Mouse (Mus musculus) heart, embryonic 11.5 days (tissue): ENCODE results near the gene Oscp1. TPM values are rescaled to one million over a fixed set of nuclear protein-coding genes. Genes with fewer than 3 reads are reported as not detected.

Source experiments
- ATAC-seq: fragments of 200-750 bp; cut with Nextera tagmentation; replicated peaks from 2 replicates; pipeline ENCODE4 v1.8.0; 2017; ENCODE audit warnings: moderate library complexity; ENCODE audit not compliant: insufficient number of reproducible peaks, low FRiP score, low TSS enrichment
- H3K27ac ChIP-seq: fragments of 300-500 bp; sonication (generic); 2 replicates; pipeline ENCODE4 v1.5.1; 2014; ENCODE audit warnings: mild to moderate bottlenecking, low read depth, low read length
- H3K27me3 ChIP-seq: fragments of 300-500 bp; sonication (generic); 2 replicates; pipeline ENCODE4 v1.6.1; 2014; ENCODE audit warnings: mild to moderate bottlenecking, low read length, mixed read lengths; ENCODE audit not compliant: control insufficient read depth, insufficient read depth
- H3K36me3 ChIP-seq: fragments of 300-500 bp; sonication (generic); 2 replicates; pipeline ENCODE4 v1.6.1; 2014; ENCODE audit warnings: mild to moderate bottlenecking, low read length, moderate library complexity, mixed read lengths; ENCODE audit not compliant: control insufficient read depth, insufficient read depth
- H3K4me1 ChIP-seq: fragments of 300-500 bp; sonication (generic); 2 replicates; pipeline ENCODE4 v1.6.1; 2014; ENCODE audit warnings: low read length; ENCODE audit not compliant: control insufficient read depth, insufficient read depth
- H3K4me2 ChIP-seq: fragments of 300-500 bp; sonication (generic); 2 replicates; pipeline ENCODE4 v1.6.1; 2014; ENCODE audit warnings: mild to moderate bottlenecking, moderate library complexity
- H3K4me3 ChIP-seq: fragments of 300-500 bp; sonication (generic); 2 replicates; pipeline ENCODE4 v1.5.1; 2014; ENCODE audit warnings: low read depth, low read length
- H3K9ac ChIP-seq: fragments of 300-500 bp; sonication (generic); 2 replicates; pipeline ENCODE4 v1.6.1; 2014; ENCODE audit warnings: mild to moderate bottlenecking, low read depth, low read length, moderate library complexity
- H3K9me3 ChIP-seq: fragments of 300-500 bp; sonication (generic); replicated peaks from 2 replicates; pipeline ENCODE4 v1.6.1; 2016; ENCODE audit warnings: low read length; ENCODE audit not compliant: control insufficient read depth
- WGBS: fragments of 180-500 bp; shearing (Covaris S2); extraction: QIAGEN DNeasy Blood & Tissue Kit; methylation state at CpG from one replicate; pipeline ENCODE4 v1.1.7; 2014; ENCODE audit not compliant: insufficient replicate concordance; 5-methylcytosine and 5-hydroxymethylcytosine counted together
- polyA plus RNA-seq: library from polyadenylated mRNA; unstranded; fragments of >200 nt; fragmentation: Nextera tagmentation; extraction: Ambion mirVana; gene quantifications from 2 replicates; pipeline ENCODE4 v1.2.1, GENCODE M21; 2014

Gene Oscp1
- 5.3 TPM in 2 replicates for polyA plus RNA-seq

- H3K9ac ChIP-seq: peak within 1 kb of the TSS; percentile 75
- under 1% methylated on average over 57 of the region's 57 CpGs for WGBS
- H3K4me1 ChIP-seq: peaks cover 6% of the 10 kb centered on the region
- H3K4me2 ChIP-seq: peak within 1 kb of the TSS; percentile 76
- H3K36me3 ChIP-seq: peaks cover 7% of the 10 kb centered on the region
- peak; percentile 93 for ATAC-seq
- H3K4me3 ChIP-seq: peak within 1 kb of the TSS; percentile 73
- peak within 1 kb of the TSS; percentile 64 for H3K27ac ChIP-seq
- H3K9me3 ChIP-seq: no peaks in the 10 kb centered on the region
- no peaks in the 10 kb centered on the region for H3K27me3 ChIP-seq
Measured at GRCm38 (mm10) chr4:126058134-126058996, at the start of gene Oscp1. Gene Oscp1 (plus strand): TSS chr4:126058565.

GRCm38 (mm10) chr4:126017676-126018332 is 40.6 kb upstream of the Oscp1 start:
- H3K27me3 ChIP-seq: no peaks in the 10 kb centered on the region
- H3K27ac ChIP-seq: no peak overlapping the region
- WGBS: 75% methylated on average over 7 of the region's 7 CpGs
- no peaks in the 10 kb centered on the region for H3K36me3 ChIP-seq
- no peak for ATAC-seq
- no peaks in the 10 kb centered on the region for H3K9me3 ChIP-seq
- H3K4me2 ChIP-seq: no peak overlapping the region
- H3K9ac ChIP-seq: no peak overlapping the region
- no peaks in the 10 kb centered on the region for H3K4me1 ChIP-seq
- no peak overlapping the region for H3K4me3 ChIP-seq

DNA sequence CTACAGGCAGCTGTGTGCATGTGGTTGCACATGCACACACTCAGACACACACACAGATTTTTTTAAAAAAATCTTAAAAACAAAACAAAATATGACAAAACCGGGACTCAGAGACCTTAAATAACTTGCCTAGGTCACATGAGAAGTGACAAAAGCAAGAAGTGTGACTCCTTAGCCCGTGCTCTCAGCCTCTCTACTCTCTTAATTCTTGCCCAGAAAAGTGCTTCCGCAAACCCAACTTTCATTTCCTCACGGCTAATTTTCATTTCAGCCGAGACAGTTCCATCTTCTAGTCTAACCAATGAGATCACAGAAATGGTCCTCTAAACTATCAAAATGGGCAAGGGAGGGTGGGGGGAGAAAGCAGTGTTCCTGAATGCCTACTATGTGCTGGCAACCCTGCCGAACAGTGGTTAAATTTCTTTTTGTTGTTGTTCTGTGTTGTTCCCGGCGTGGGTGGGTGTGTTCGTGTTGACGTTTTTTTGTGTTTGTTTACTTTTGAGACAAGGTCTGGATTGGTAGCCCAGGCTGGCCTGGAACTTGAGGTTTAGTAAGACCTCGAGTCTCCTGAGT is 39.3 kb upstream of the Oscp1 start:
- Histone ChIP-seq H3K27me3 (no peaks in the 10 kb centered on the region), H3K36me3 (no peaks in the 10 kb centered on the region), H3K4me2 (no peak overlapping the region), H3K27ac (no peak overlapping the region), H3K9ac (no peak overlapping the region), H3K4me1 (no peaks in the 10 kb centered on the region), H3K9me3 (no peaks in the 10 kb centered on the region), H3K4me3 (no peak overlapping the region)
- no peak for ATAC-seq
- WGBS: 73% methylated on average over 11 of the region's 11 CpGs

DNA sequence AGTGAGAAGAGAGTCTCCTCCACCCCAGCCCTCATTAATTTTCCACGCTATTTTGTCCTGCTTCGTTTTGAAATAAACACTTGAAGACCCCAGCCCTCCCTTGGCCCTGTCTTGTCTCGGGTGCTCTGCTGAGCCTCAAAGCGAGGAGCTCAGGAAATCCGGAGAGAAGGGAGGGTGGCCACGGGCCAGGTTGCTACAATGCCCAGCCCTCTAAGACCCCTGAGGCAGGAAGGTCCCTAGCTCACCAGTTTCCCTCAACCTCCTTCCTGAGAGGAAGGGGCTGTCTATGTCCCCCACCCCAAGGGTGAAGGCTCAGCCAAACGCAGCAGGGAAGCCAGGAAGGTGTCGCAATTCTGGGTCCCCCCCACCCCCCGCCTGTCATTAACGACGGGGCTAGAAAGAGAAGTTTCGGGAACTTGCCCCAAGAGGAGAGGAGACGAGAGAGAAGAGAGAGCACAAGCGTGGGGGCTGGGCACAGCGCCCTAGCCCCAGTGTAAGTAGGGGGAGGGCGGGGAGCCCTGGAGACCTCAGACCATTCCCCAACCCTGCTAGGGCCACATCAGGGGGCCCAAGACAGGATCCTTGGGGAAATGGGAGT is 34.0 kb upstream of the Oscp1 start, which contains the start of gene Csf3r:
Gene Csf3r, plus strand, starts transcription at position 248 of the 598 bp plus-strand sequence.
- no peaks in the 10 kb centered on the region for H3K27me3 ChIP-seq
- no peak within 1 kb of the TSS for H3K9ac ChIP-seq
- H3K27ac ChIP-seq: no peak within 1 kb of the TSS
- no peak for ATAC-seq
- H3K4me2 ChIP-seq: no peak within 1 kb of the TSS
- no peaks in the 10 kb centered on the region for H3K4me1 ChIP-seq
- H3K36me3 ChIP-seq: no peaks in the 10 kb centered on the region
- no peaks in the 10 kb centered on the region for H3K9me3 ChIP-seq
- WGBS: 27% methylated on average over 16 of the region's 16 CpGs
- no peak within 1 kb of the TSS for H3K4me3 ChIP-seq

DNA sequence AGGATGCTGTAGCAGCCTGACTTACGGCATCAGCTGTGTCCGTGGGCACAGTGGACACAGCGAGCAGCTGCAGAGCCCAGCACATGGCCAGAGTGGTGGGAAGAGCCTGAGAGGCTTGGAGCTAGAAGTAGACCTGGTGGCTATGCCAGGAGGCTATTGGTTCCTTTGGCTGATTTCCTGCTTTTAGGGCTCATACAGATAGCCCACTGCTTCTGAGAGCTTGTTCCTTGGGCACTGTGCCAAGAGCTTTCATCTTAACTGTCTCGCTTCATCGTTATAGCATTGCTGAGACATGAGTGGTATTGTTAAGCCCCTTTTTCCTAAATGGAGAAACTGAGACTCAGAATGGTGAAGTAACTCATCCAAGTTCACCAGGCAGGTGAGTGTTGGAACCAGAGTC is 32.6 kb upstream of the Oscp1 start:
- WGBS: 64% methylated on average over 5 of the region's 5 CpGs
- H3K4me2 ChIP-seq: no peak overlapping the region
- no peak overlapping the region for H3K27ac ChIP-seq
- no peak overlapping the region for H3K4me3 ChIP-seq
- no peak for ATAC-seq
- no peak overlapping the region for H3K9ac ChIP-seq
- no peaks in the 10 kb centered on the region for H3K27me3 ChIP-seq
- H3K36me3 ChIP-seq: no peaks in the 10 kb centered on the region
- H3K9me3 ChIP-seq: no peaks in the 10 kb centered on the region
- no peaks in the 10 kb centered on the region for H3K4me1 ChIP-seq

DNA sequence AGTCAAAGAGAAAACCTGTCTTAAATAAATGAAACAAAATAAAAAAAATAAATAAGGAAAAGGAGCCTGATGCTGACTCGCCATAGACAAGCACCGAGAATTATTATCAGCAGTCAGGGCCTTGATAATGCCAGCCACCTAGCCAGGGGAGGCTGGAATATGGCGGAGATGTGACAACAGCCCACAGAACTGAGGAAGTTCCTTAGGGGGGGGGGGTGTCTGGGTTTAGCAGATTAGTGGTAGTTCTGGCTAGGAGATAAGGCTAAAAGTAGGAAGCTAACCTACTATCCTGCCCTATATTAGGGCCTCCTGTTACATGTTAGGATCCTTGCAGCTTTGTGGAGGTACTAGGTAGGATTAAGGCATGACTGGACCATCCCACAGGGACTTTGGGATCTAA is 30.4 kb upstream of the Oscp1 start:
- Histone ChIP-seq H3K9ac (no peak overlapping the region), H3K27ac (no peak overlapping the region), H3K36me3 (no peaks in the 10 kb centered on the region), H3K4me3 (no peak overlapping the region), H3K9me3 (no peaks in the 10 kb centered on the region), H3K27me3 (no peaks in the 10 kb centered on the region), H3K4me2 (no peak overlapping the region), H3K4me1 (no peaks in the 10 kb centered on the region)
- 38% methylated on average over 3 of the region's 3 CpGs for WGBS
- ATAC-seq: no peak

GRCm38 (mm10) chr4:126029042-126029441 is 29.3 kb upstream of the Oscp1 start:
- no peak overlapping the region for H3K4me3 ChIP-seq
- H3K4me2 ChIP-seq: no peak overlapping the region
- no peak overlapping the region for H3K9ac ChIP-seq
- WGBS: 55% methylated on average over 3 of the region's 3 CpGs
- H3K4me1 ChIP-seq: no peaks in the 10 kb centered on the region
- H3K9me3 ChIP-seq: no peaks in the 10 kb centered on the region
- no peaks in the 10 kb centered on the region for H3K27me3 ChIP-seq
- no peaks in the 10 kb centered on the region for H3K36me3 ChIP-seq
- ATAC-seq: no peak
- no peak overlapping the region for H3K27ac ChIP-seq

DNA sequence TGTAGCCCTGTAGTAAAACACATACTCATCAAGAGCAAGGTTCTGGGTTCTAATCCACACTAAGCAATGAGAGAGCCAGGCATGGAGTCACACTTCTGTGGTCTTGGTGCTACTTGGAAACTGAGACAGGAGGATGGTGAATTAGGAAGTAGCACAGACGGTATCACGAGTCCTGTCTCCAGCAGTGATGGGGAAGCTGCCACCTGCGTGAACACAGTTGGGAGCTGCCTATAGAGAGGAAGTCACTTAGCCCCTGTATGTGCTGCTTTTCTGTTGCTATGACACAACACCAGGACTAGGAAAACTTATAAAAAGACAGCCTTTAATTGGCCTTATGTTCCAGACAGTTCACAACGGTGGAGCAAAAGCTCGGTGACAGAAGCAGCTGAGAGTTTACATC is 27.7 kb upstream of the Oscp1 start:
- H3K27me3 ChIP-seq: no peaks in the 10 kb centered on the region
- ATAC-seq: no peak
- no peak overlapping the region for H3K27ac ChIP-seq
- H3K9me3 ChIP-seq: no peaks in the 10 kb centered on the region
- H3K4me3 ChIP-seq: no peak overlapping the region
- H3K36me3 ChIP-seq: no peaks in the 10 kb centered on the region
- H3K4me2 ChIP-seq: no peak overlapping the region
- no peak overlapping the region for H3K9ac ChIP-seq
- no peaks in the 10 kb centered on the region for H3K4me1 ChIP-seq
- WGBS: 70% methylated on average over 5 of the region's 5 CpGs
